Mouse (Mus musculus) liver, adult 2 months (tissue): ENCODE results near the gene Lcn5.

Source experiments
- CTCF ChIP-seq: fragments of 200-500 bp; IDR thresholded peaks from 2 replicates; pipeline ENCODE4 v1.5.1; 2011; ENCODE audit warnings: low read depth, low read length, control low read depth
- POLR2A ChIP-seq: fragments of 200-500 bp; IDR thresholded peaks from 2 replicates; pipeline ENCODE4 v1.6.1; 2011; ENCODE audit warnings: low read length, control low read depth; ENCODE audit not compliant: insufficient read depth; ENCODE audit errors: extremely low read depth

GRCm38 (mm10) chr2:25706643-25707481 is 49.1 kb downstream of the Lcn5 start, which contains the start of gene Bmyc:
- TF ChIP-seq CTCF (peak; percentile 72), POLR2A (no peak)
